Mouse (Mus musculus): ENCODE results near the gene Wrap73.

The Wrap73 gene

GRCm38 (mm10) chr4:154183566-154183965, 41.4 kb downstream of the Wrap73 start:
- DNase-seq (ENCODE audit: low read depth): no peak

- no peak for DNase-seq (ENCODE audit: low read depth)
Observed at GRCm38 (mm10) chr4:154185001-154185400, 42.8 kb downstream of the Wrap73 start.

- DNase-seq (ENCODE audit: low read depth): no peak
Observed at GRCm38 (mm10) chr4:154186002-154186537, 43.9 kb downstream of the Wrap73 start.

- DNase-seq (ENCODE audit: low read depth): no peak
Observed at GRCm38 (mm10) chr4:154188948-154189347, 46.8 kb downstream of the Wrap73 start.

GRCm38 (mm10) chr4:154197961-154198360, 55.8 kb downstream of the Wrap73 start:
- DNase-seq (ENCODE audit: low read depth): no peak

GRCm38 (mm10) chr4:154198377-154198961, 56.3 kb downstream of the Wrap73 start:
- DNase-seq (ENCODE audit: low read depth): no peak

- no peak for DNase-seq (ENCODE audit: low read depth)
Observed at GRCm38 (mm10) chr4:154201511-154201910, 59.3 kb downstream of the Wrap73 start.

- no peak for DNase-seq (ENCODE audit: low read depth)
Observed at GRCm38 (mm10) chr4:154204532-154204931, 62.4 kb downstream of the Wrap73 start.

GRCm38 (mm10) chr4:154205392-154205791, 63.2 kb downstream of the Wrap73 start:
- DNase-seq (ENCODE audit: low read depth): no peak

GRCm38 (mm10) chr4:154207261-154207660, 65.1 kb downstream of the Wrap73 start:
- peak; percentile 72 for DNase-seq (ENCODE audit: low read depth)

- no peak for DNase-seq (ENCODE audit: low read depth)
Observed at GRCm38 (mm10) chr4:154209054-154209453, 66.9 kb downstream of the Wrap73 start.

GRCm38 (mm10) chr4:154209825-154210224, 67.7 kb downstream of the Wrap73 start:
- no peak for DNase-seq (ENCODE audit: low read depth)

- no peak for DNase-seq (ENCODE audit: low read depth)
Observed at GRCm38 (mm10) chr4:154211459-154211858, 69.3 kb downstream of the Wrap73 start.

GRCm38 (mm10) chr4:154213586-154213985, 71.4 kb downstream of the Wrap73 start:
- DNase-seq (ENCODE audit: low read depth): no peak

GRCm38 (mm10) chr4:154214075-154214474, 71.9 kb downstream of the Wrap73 start:
- no peak for DNase-seq (ENCODE audit: low read depth)
